Mouse (Mus musculus) ovary, postnatal 14 days (tissue): Measurements from ENCODE around the gene Slc34a2.

Source experiments
- DNase-seq: peaks from one replicate; pipeline ENCODE4 v3.0.0; 2022; ENCODE audit warnings: low spot score

The Slc34a2 gene

DNA sequence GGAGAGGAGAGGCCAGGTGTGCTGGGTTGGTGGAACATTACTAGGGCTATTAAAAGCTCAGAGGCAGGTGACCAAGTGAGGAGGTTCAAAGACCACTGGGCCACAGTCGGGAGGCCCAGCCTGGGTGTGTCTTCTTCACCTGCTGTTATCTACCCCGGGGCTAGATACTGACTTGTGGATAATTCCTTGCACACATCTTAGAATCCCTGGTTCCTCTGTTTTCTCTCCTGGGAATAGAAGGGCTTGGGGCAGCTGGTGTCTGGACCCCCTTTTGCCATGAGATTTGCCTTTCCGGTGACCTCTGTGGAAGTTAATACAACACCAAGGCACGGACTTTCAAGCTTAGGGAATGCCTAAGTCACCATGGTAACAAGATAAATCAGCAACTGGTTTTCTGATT lies 72.3 kb downstream of the Slc34a2 start:
- DNase-seq, result no peak

- no peak for DNase-seq
Measured at GRCm38 (mm10) chr5:53111036-53111435, 73.2 kb downstream of the Slc34a2 start.

DNA sequence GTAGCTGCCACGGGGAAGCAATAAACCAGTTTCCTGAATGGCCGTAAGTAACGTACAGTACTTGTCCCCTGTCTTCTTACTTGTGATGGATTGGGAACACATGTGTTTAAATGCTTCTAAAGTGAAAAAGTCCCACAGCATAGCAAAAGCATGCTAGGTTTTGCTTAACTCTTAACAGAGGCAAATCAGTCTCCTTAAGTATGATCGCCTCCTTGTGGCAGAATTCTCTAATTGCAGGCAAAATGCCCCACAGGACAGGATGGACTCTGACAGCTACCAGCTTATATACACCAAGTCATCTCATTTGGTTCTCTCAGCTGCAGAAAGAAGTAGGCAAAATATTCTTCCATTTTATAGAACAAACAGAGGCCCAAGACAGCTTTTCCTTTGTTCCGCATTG lies 75.1 kb downstream of the Slc34a2 start:
- no peak for DNase-seq

DNA sequence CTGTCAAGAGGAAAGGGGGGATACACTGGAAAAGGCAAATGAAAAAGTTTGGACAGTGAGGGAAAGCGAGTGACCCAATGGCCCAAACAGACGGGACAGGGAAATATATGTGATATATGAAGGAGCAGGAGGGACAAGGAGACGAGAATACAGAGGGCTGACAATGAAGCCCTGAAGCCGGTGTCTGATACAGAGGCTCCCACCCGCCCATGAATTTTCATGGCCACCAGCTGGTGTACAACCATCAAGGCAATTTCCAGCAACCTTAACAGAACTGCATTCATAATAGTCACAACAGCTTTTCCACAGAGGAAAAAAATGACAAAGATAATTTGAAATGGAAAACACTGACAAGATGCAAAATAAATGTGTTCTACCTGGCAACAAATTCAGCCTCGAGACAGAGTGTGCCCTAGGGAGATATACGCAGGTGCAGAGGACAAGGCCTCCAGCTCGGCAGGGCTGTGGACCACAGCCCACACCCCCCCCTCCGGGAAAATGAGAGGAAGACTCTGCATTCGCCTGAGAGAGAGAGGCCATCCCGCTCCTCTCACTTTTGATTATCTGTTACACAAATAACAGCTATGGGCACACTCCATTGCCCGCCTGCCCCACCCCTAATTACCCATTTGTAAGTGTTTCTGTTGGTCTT lies 76.9 kb downstream of the Slc34a2 start:
- DNase-seq, result no peak

- no peak for DNase-seq
Measured at GRCm38 (mm10) chr5:53118212-53118611, 80.3 kb downstream of the Slc34a2 start.

- DNase-seq, result no peak
Measured at GRCm38 (mm10) chr5:53119689-53120088, 81.8 kb downstream of the Slc34a2 start.
